Comparison of ENCODE assay signal across 21 mouse cellular contexts in genomic region chr5:121123399-121123798, GRCm38 (mm10).
DNase-seq lines count a peak whose midpoint lies in the region; ATAC-seq lines count a peak whose summit lies in the region.
"Had no signal": no experiment of that assay in that cellular context is flagged by ENCODE, and none has a peak within 500 bp of the region (broad histone marks: within the 10 kb centered on the region; RNA-seq: fewer than 3 reads in every experiment).

No protein-coding gene starts in this region.

- ATAC-seq in forebrain, embryonic 14.5 days, result no peak
- no peak for ATAC-seq in forebrain, embryonic 12.5 days (ENCODE audit: low FRiP score)
- no peak for ATAC-seq in liver, embryonic 12.5 days
- ATAC-seq in liver, embryonic 15.5 days (ENCODE audit: insufficient read depth), result no peak
- ATAC-seq: intestine, embryonic 16.5 days had no signal

- H3K9me3 ChIP-seq in forebrain, embryonic 14.5 days (replicated peaks; ENCODE audit: control insufficient read depth, low read length), result no peaks in the 10 kb centered on the region
- H3K9me3 ChIP-seq in forebrain, embryonic 12.5 days, result no peaks in the 10 kb centered on the region
- no peaks in the 10 kb centered on the region for H3K9me3 ChIP-seq in liver, embryonic 12.5 days (replicated peaks)
- no peaks in the 10 kb centered on the region for H3K9me3 ChIP-seq in liver, embryonic 15.5 days (replicated peaks)
- H3K9me3 ChIP-seq: heart, embryonic 10.5 days; limb, embryonic 12.5 days had no signal

- H3K27me3 ChIP-seq in forebrain, embryonic 14.5 days (replicated peaks; ENCODE audit: control insufficient read depth, insufficient read depth, low read length), result no peaks in the 10 kb centered on the region
- H3K27me3 ChIP-seq in forebrain, embryonic 12.5 days, result no peaks in the 10 kb centered on the region
- no peaks in the 10 kb centered on the region for H3K27me3 ChIP-seq in liver, embryonic 12.5 days (replicated peaks)
- no peaks in the 10 kb centered on the region for H3K27me3 ChIP-seq in liver, embryonic 15.5 days
- H3K27me3 ChIP-seq: limb, embryonic 12.5 days had no signal

- no peak overlapping the region for H3K9ac ChIP-seq in forebrain, embryonic 14.5 days (ENCODE audit: low read length)
- H3K9ac ChIP-seq in forebrain, embryonic 12.5 days, result no peak overlapping the region
- no peak overlapping the region for H3K9ac ChIP-seq in liver, embryonic 12.5 days
- no peak overlapping the region for H3K9ac ChIP-seq in liver, embryonic 15.5 days
- H3K9ac ChIP-seq: limb, embryonic 12.5 days had no signal

- no peak for DNase-seq in forebrain, embryonic 14.5 days (ENCODE audit: low spot score)
- no peak for DNase-seq in liver
- DNase-seq in Muller cell, postnatal 12 days (ENCODE audit: inconsistent ontology term), result peak; percentile 24
- DNase-seq in adrenal gland, postnatal 25 days, result no peak
- no peak for DNase-seq in thymus, adult 18-20 months
- DNase-seq: B cell, adult 2 months; cerebellum, adult 8-10 months; embryo, embryonic 11 days; kidney, postnatal 36 days; layer of hippocampus, adult 9-11 months; lung, adult 2 months; lung, postnatal 4 days; right cerebral cortex, adult 18-20 months; thymus, postnatal 14 days had no signal

- peak overlapping the region; percentile 27; the same call in 1 of the 2 replicates for H3K27ac ChIP-seq in forebrain, embryonic 14.5 days (ENCODE audit: low read depth, low read length)
- H3K27ac ChIP-seq in forebrain, embryonic 12.5 days, result no peak overlapping the region
- H3K27ac ChIP-seq in liver, embryonic 12.5 days, result 0 out of 2 replicates have a peak overlapping the region, but pooled peaks have one; percentile 6
- H3K27ac ChIP-seq in liver, embryonic 15.5 days (replicated peaks), result 0 out of 2 replicates have a peak overlapping the region, but pooled peaks have one; percentile 33
- H3K27ac ChIP-seq: heart, embryonic 10.5 days; limb, embryonic 12.5 days; stomach, postnatal 0 days had no signal

- no peak overlapping the region for H3K4me2 ChIP-seq in forebrain, embryonic 14.5 days (ENCODE audit: low read length)
- no peak overlapping the region for H3K4me2 ChIP-seq in forebrain, embryonic 12.5 days
- H3K4me2 ChIP-seq in liver, embryonic 12.5 days, result no peak overlapping the region
- no peak overlapping the region for H3K4me2 ChIP-seq in liver, embryonic 15.5 days
- H3K4me2 ChIP-seq: limb, embryonic 12.5 days had no signal

- H3K4me3 ChIP-seq in forebrain, embryonic 14.5 days (ENCODE audit: low read depth, low read length), result no peak overlapping the region
- no peak overlapping the region for H3K4me3 ChIP-seq in forebrain, embryonic 12.5 days (replicated peaks)
- no peak overlapping the region for H3K4me3 ChIP-seq in liver, embryonic 12.5 days
- H3K4me3 ChIP-seq in liver, embryonic 15.5 days (replicated peaks), result no peak overlapping the region
- H3K4me3 ChIP-seq: heart, embryonic 10.5 days; limb, embryonic 12.5 days had no signal

- 52% methylated on average over 5 of the region's 5 CpGs for WGBS in forebrain, embryonic 14.5 days
- 68% methylated on average over 5 of the region's 5 CpGs for WGBS in forebrain, embryonic 12.5 days
- 72% methylated on average over 5 of the region's 5 CpGs for WGBS in liver, embryonic 12.5 days (ENCODE audit: insufficient replicate concordance)
- 56% methylated on average over 5 of the region's 5 CpGs for WGBS in liver, embryonic 15.5 days (ENCODE audit: insufficient replicate concordance)

- 0 out of 2 replicates have a peak, but pooled peaks cover 2% of the 10 kb centered on the region for H3K4me1 ChIP-seq in forebrain, embryonic 14.5 days (ENCODE audit: control insufficient read depth, insufficient read depth, low read length)
- H3K4me1 ChIP-seq in forebrain, embryonic 12.5 days, result peaks cover 4% of the 10 kb centered on the region
- peaks cover 8% of the 10 kb centered on the region; the same call in 1 of the 2 replicates for H3K4me1 ChIP-seq in liver, embryonic 12.5 days
- H3K4me1 ChIP-seq in liver, embryonic 15.5 days (replicated peaks), result 0 out of 2 replicates have a peak, but pooled peaks cover 2% of the 10 kb centered on the region

- no peaks in the 10 kb centered on the region for H3K36me3 ChIP-seq in forebrain, embryonic 14.5 days (ENCODE audit: control insufficient read depth, insufficient read depth, low read length)
- H3K36me3 ChIP-seq in forebrain, embryonic 12.5 days (replicated peaks), result no peaks in the 10 kb centered on the region
- no peaks in the 10 kb centered on the region for H3K36me3 ChIP-seq in liver, embryonic 12.5 days
- H3K36me3 ChIP-seq in liver, embryonic 15.5 days (replicated peaks), result no peaks in the 10 kb centered on the region
- H3K36me3 ChIP-seq: limb, embryonic 12.5 days had no signal
